Mouse (Mus musculus): ENCODE data around the gene Skp2. TPM values are rescaled to one million over a fixed set of nuclear protein-coding genes. Genes with fewer than 3 reads are reported as not detected.
A peak's percentile ranks its signal among the peaks of the same experiment; 100 is the strongest.
"Not testable (repeated sequence)": the region's sequence is repeated elsewhere in the genome, so short reads cannot be mapped to it uniquely, and the experiment has no call there.

Gene Skp2
- 70.8 and 73.4 TPM in 2 replicates for polyA plus RNA-seq (2014; fragmentation: Nextera tagmentation; extraction: Ambion mirVana)

GRCm38 (mm10) chr15:9155325-9155724, at the start of gene Skp2:
Skp2 (minus strand) TSS chr15:9155425.
- Histone ChIP-seq H3K4me1 (ENCODE audit: control insufficient read depth, insufficient read depth, low read length) (no peaks in the 10 kb centered on the region), H3K9ac (replicated peaks; ENCODE audit: low read depth, low read length) (no peak within 1 kb of the TSS), H3K27me3 (ENCODE audit: control insufficient read depth, insufficient read depth, low read length) (no peaks in the 10 kb centered on the region), H3K36me3 (ENCODE audit: control insufficient read depth, insufficient read depth, low read length) (peaks cover 21% of the 10 kb centered on the region), H3K4me2 (replicated peaks; ENCODE audit: low read depth, low read length) (no peak within 1 kb of the TSS), H3K27ac (ENCODE audit: low read length) (no peak within 1 kb of the TSS), H3K9me3 (ENCODE audit: control insufficient read depth, low read depth, low read length) (no peaks in the 10 kb centered on the region), H3K4me3 (ENCODE audit: low read depth, low read length) (no peak within 1 kb of the TSS)
- no peak for ATAC-seq (ENCODE audit: insufficient number of reproducible peaks, insufficient read depth, low FRiP score, low read depth)

GRCm38 (mm10) chr15:9198421-9198820, 43.2 kb upstream of the Skp2 start:
- Histone ChIP-seq H3K27ac (ENCODE audit: low read length) (no peak overlapping the region), H3K4me1 (ENCODE audit: control insufficient read depth, insufficient read depth, low read length) (no peaks in the 10 kb centered on the region), H3K27me3 (ENCODE audit: control insufficient read depth, insufficient read depth, low read length) (no peaks in the 10 kb centered on the region), H3K9ac (replicated peaks; ENCODE audit: low read depth, low read length) (no peak overlapping the region), H3K9me3 (ENCODE audit: control insufficient read depth, low read depth, low read length) (no peaks in the 10 kb centered on the region), H3K36me3 (ENCODE audit: control insufficient read depth, insufficient read depth, low read length) (peaks cover 6% of the 10 kb centered on the region), H3K4me2 (replicated peaks; ENCODE audit: low read depth, low read length) (no peak overlapping the region), H3K4me3 (ENCODE audit: low read depth, low read length) (no peak overlapping the region)
- 56% methylated on average over 6 of the region's 6 CpGs for WGBS
- ATAC-seq (ENCODE audit: insufficient number of reproducible peaks, insufficient read depth, low FRiP score, low read depth) = no peak

GRCm38 (mm10) chr15:9192685-9193084, 37.5 kb upstream of the Skp2 start:
- H3K4me1 ChIP-seq (ENCODE audit: control insufficient read depth, insufficient read depth, low read length); H3K36me3 ChIP-seq (ENCODE audit: control insufficient read depth, insufficient read depth, low read length); H3K27me3 ChIP-seq (ENCODE audit: control insufficient read depth, insufficient read depth, low read length); ATAC-seq (ENCODE audit: insufficient number of reproducible peaks, insufficient read depth, low FRiP score, low read depth); H3K9me3 ChIP-seq (ENCODE audit: control insufficient read depth, low read depth, low read length); H3K4me2 ChIP-seq (replicated peaks; ENCODE audit: low read depth, low read length); H3K9ac ChIP-seq (replicated peaks; ENCODE audit: low read depth, low read length); H3K27ac ChIP-seq (ENCODE audit: low read length); H3K4me3 ChIP-seq (ENCODE audit: low read depth, low read length): not testable (repeated sequence)

GRCm38 (mm10) chr15:9189796-9190195, 34.6 kb upstream of the Skp2 start:
- no peak overlapping the region for H3K4me2 ChIP-seq (replicated peaks; ENCODE audit: low read depth, low read length)
- H3K4me1 ChIP-seq (ENCODE audit: control insufficient read depth, insufficient read depth, low read length) = no peaks in the 10 kb centered on the region
- no peak overlapping the region for H3K9ac ChIP-seq (replicated peaks; ENCODE audit: low read depth, low read length)
- H3K36me3 ChIP-seq (ENCODE audit: control insufficient read depth, insufficient read depth, low read length) = peaks cover 16% of the 10 kb centered on the region
- ATAC-seq (ENCODE audit: insufficient number of reproducible peaks, insufficient read depth, low FRiP score, low read depth) = no peak
- WGBS = 95% methylated on average over 2 of the region's 2 CpGs
- no peaks in the 10 kb centered on the region for H3K27me3 ChIP-seq (ENCODE audit: control insufficient read depth, insufficient read depth, low read length)
- no peak overlapping the region for H3K4me3 ChIP-seq (ENCODE audit: low read depth, low read length)
- no peak overlapping the region for H3K27ac ChIP-seq (ENCODE audit: low read length)
- no peaks in the 10 kb centered on the region for H3K9me3 ChIP-seq (ENCODE audit: control insufficient read depth, low read depth, low read length)

- Histone ChIP-seq H3K4me2 (replicated peaks; ENCODE audit: low read depth, low read length) (no peak overlapping the region), H3K9ac (replicated peaks; ENCODE audit: low read depth, low read length) (no peak overlapping the region), H3K36me3 (ENCODE audit: control insufficient read depth, insufficient read depth, low read length) (peaks cover 15% of the 10 kb centered on the region), H3K4me3 (ENCODE audit: low read depth, low read length) (no peak overlapping the region), H3K9me3 (ENCODE audit: control insufficient read depth, low read depth, low read length) (no peaks in the 10 kb centered on the region), H3K27me3 (ENCODE audit: control insufficient read depth, insufficient read depth, low read length) (no peaks in the 10 kb centered on the region), H3K27ac (ENCODE audit: low read length) (no peak overlapping the region), H3K4me1 (ENCODE audit: control insufficient read depth, insufficient read depth, low read length) (no peaks in the 10 kb centered on the region)
- ATAC-seq (ENCODE audit: insufficient number of reproducible peaks, insufficient read depth, low FRiP score, low read depth) = no peak
- WGBS = 94% methylated on average over 5 of the region's 5 CpGs
Observed at GRCm38 (mm10) chr15:9183995-9184394, 28.8 kb upstream of the Skp2 start.

GRCm38 (mm10) chr15:9177038-9177437, 21.8 kb upstream of the Skp2 start:
- Histone ChIP-seq H3K9me3 (ENCODE audit: control insufficient read depth, low read depth, low read length) (no peaks in the 10 kb centered on the region), H3K27ac (ENCODE audit: low read length) (no peak overlapping the region), H3K4me3 (ENCODE audit: low read depth, low read length) (no peak overlapping the region), H3K4me1 (ENCODE audit: control insufficient read depth, insufficient read depth, low read length) (no peaks in the 10 kb centered on the region), H3K36me3 (ENCODE audit: control insufficient read depth, insufficient read depth, low read length) (peaks cover 19% of the 10 kb centered on the region), H3K4me2 (replicated peaks; ENCODE audit: low read depth, low read length) (no peak overlapping the region), H3K27me3 (ENCODE audit: control insufficient read depth, insufficient read depth, low read length) (no peaks in the 10 kb centered on the region), H3K9ac (replicated peaks; ENCODE audit: low read depth, low read length) (no peak overlapping the region)
- ATAC-seq (ENCODE audit: insufficient number of reproducible peaks, insufficient read depth, low FRiP score, low read depth) = no peak
- 83% methylated on average over 3 of the region's 3 CpGs for WGBS

- Histone ChIP-seq H3K4me3 (ENCODE audit: low read depth, low read length) (no peak overlapping the region), H3K27ac (ENCODE audit: low read length) (no peak overlapping the region), H3K36me3 (ENCODE audit: control insufficient read depth, insufficient read depth, low read length) (peaks cover 10% of the 10 kb centered on the region), H3K9me3 (ENCODE audit: control insufficient read depth, low read depth, low read length) (no peaks in the 10 kb centered on the region), H3K27me3 (ENCODE audit: control insufficient read depth, insufficient read depth, low read length) (no peaks in the 10 kb centered on the region), H3K9ac (replicated peaks; ENCODE audit: low read depth, low read length) (no peak overlapping the region), H3K4me1 (ENCODE audit: control insufficient read depth, insufficient read depth, low read length) (no peaks in the 10 kb centered on the region), H3K4me2 (replicated peaks; ENCODE audit: low read depth, low read length) (no peak overlapping the region)
- no peak for ATAC-seq (ENCODE audit: insufficient number of reproducible peaks, insufficient read depth, low FRiP score, low read depth)
- WGBS = 68% methylated on average over 6 of the region's 6 CpGs
Observed at GRCm38 (mm10) chr15:9164125-9164524, 8.9 kb upstream of the Skp2 start.

GRCm38 (mm10) chr15:9162557-9163070, 7.4 kb upstream of the Skp2 start:
- H3K36me3 ChIP-seq (ENCODE audit: control insufficient read depth, insufficient read depth, low read length) = peaks cover 13% of the 10 kb centered on the region; the same call in 1 of the 2 replicates
- H3K4me2 ChIP-seq (replicated peaks; ENCODE audit: low read depth, low read length) = no peak overlapping the region
- no peak for ATAC-seq (ENCODE audit: insufficient number of reproducible peaks, insufficient read depth, low FRiP score, low read depth)
- no peaks in the 10 kb centered on the region for H3K4me1 ChIP-seq (ENCODE audit: control insufficient read depth, insufficient read depth, low read length)
- 84% methylated on average over 4 of the region's 4 CpGs for WGBS
- no peaks in the 10 kb centered on the region for H3K9me3 ChIP-seq (ENCODE audit: control insufficient read depth, low read depth, low read length)
- H3K27me3 ChIP-seq (ENCODE audit: control insufficient read depth, insufficient read depth, low read length) = no peaks in the 10 kb centered on the region
- H3K27ac ChIP-seq (ENCODE audit: low read length) = no peak overlapping the region
- no peak overlapping the region for H3K4me3 ChIP-seq (ENCODE audit: low read depth, low read length)
- no peak overlapping the region for H3K9ac ChIP-seq (replicated peaks; ENCODE audit: low read depth, low read length)

- no peaks in the 10 kb centered on the region for H3K27me3 ChIP-seq (ENCODE audit: control insufficient read depth, insufficient read depth, low read length)
- peak overlapping the region; percentile 88 for H3K4me3 ChIP-seq (ENCODE audit: low read depth, low read length)
- H3K9me3 ChIP-seq (ENCODE audit: control insufficient read depth, low read depth, low read length) = no peaks in the 10 kb centered on the region
- peak overlapping the region; percentile 78 for H3K27ac ChIP-seq (ENCODE audit: low read length)
- under 1% methylated on average over 37 of the region's 37 CpGs for WGBS
- H3K4me2 ChIP-seq (replicated peaks; ENCODE audit: low read depth, low read length) = peak overlapping the region; percentile 72
- peak; percentile 85 for ATAC-seq (ENCODE audit: insufficient number of reproducible peaks, insufficient read depth, low FRiP score, low read depth)
- peak overlapping the region; percentile 72 for H3K9ac ChIP-seq (replicated peaks; ENCODE audit: low read depth, low read length)
- H3K4me1 ChIP-seq (ENCODE audit: control insufficient read depth, insufficient read depth, low read length) = peaks cover 9% of the 10 kb centered on the region; the same call in 1 of the 2 replicates
- H3K36me3 ChIP-seq (ENCODE audit: control insufficient read depth, insufficient read depth, low read length) = peaks cover 10% of the 10 kb centered on the region
Observed at GRCm38 (mm10) chr15:9140684-9141171, 14.5 kb downstream of the Skp2 start.
